ENCODE assay signal across 18 mouse cellular contexts in the genomic region with DNA sequence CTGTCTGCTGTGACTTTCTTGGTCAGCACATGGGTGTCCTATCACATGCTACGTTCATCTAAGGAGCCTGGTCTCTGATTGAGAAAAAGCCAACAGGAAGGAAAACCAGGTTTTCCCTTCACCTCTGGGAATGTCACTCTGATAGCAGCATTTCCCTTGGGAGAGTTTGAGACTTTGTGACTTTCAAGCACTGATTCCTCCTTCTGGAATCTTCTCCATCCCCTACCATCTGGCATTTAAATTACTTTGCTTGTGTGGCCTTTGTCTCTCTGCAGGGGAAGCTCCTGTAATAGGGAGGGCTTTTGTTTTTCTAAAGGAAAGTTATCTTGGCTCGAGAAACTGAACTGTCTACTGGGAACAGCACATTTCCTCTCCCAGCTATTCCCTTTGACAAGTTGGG. TPM values are rescaled to one million over a fixed set of nuclear protein-coding genes. Genes with fewer than 3 reads are reported as not detected.
DNase-seq lines count a peak whose midpoint lies in the region; ATAC-seq and TF ChIP-seq lines count a peak whose summit lies in the region.
"Had no signal": no experiment of that assay in that cellular context is flagged by ENCODE, and none has a peak within 500 bp of the region (broad histone marks: within the 10 kb centered on the region; RNA-seq: fewer than 3 reads in every experiment).

No protein-coding gene starts in this region.

- WGBS in embryonic facial prominence, embryonic 14.5 days = 57% methylated on average over 2 of the region's 2 CpGs
- 70% methylated on average over 2 of the region's 2 CpGs for WGBS in embryonic facial prominence, embryonic 10.5 days
- 44% methylated on average over 2 of the region's 2 CpGs for WGBS in kidney, adult 2 months
- WGBS in kidney, embryonic 15.5 days = 46% methylated on average over 2 of the region's 2 CpGs
- 55% methylated on average over 2 of the region's 2 CpGs for WGBS in heart, embryonic 16.5 days
- WGBS in forebrain, embryonic 11.5 days = 71% methylated on average over 2 of the region's 2 CpGs

- peaks cover 20% of the 10 kb centered on the region for H3K36me3 ChIP-seq in embryonic facial prominence, embryonic 14.5 days (ENCODE audit: control insufficient read depth, insufficient read depth, low read length)
- H3K36me3 ChIP-seq in embryonic facial prominence, embryonic 10.5 days (replicated peaks) = peaks cover 43% of the 10 kb centered on the region
- no peaks in the 10 kb centered on the region; the same call in 1 of the 2 replicates for H3K36me3 ChIP-seq in kidney, adult 2 months (ENCODE audit: control insufficient read depth, insufficient read depth, low read length)
- H3K36me3 ChIP-seq in kidney, embryonic 15.5 days = peaks cover 26% of the 10 kb centered on the region
- H3K36me3 ChIP-seq in heart, embryonic 16.5 days (ENCODE audit: control insufficient read depth, insufficient read depth) = peaks cover 8% of the 10 kb centered on the region; the same call in 1 of the 2 replicates
- peaks cover 5% of the 10 kb centered on the region; the same call in 1 of the 2 replicates for H3K36me3 ChIP-seq in forebrain, embryonic 11.5 days (ENCODE audit: control insufficient read depth, insufficient read depth, low read length)

- no peak overlapping the region for H3K4me2 ChIP-seq in embryonic facial prominence, embryonic 14.5 days (ENCODE audit: low read depth, low read length)
- H3K4me2 ChIP-seq in kidney, embryonic 15.5 days = no peak overlapping the region
- no peak overlapping the region for H3K4me2 ChIP-seq in heart, embryonic 16.5 days (ENCODE audit: low read depth, low read length)
- no peak overlapping the region for H3K4me2 ChIP-seq in forebrain, embryonic 11.5 days (ENCODE audit: low read depth, low read length, severe bottlenecking)
- H3K4me2 ChIP-seq: embryonic facial prominence, embryonic 13.5 days; hindbrain, embryonic 12.5 days; intestine, embryonic 15.5 days; limb, embryonic 12.5 days; stomach, embryonic 15.5 days had no signal

- DNase-seq in embryonic facial prominence, embryonic 14.5 days (ENCODE audit: low spot score) = peak; percentile 5
- DNase-seq in embryonic facial prominence, embryonic 10.5 days (ENCODE audit: low spot score) = no peak
- DNase-seq in kidney, adult 2 months = no peak
- DNase-seq in R1 (ENCODE audit: low read depth, low spot score) = peak; percentile 74
- no peak for DNase-seq in forebrain, embryonic 11.5 days (ENCODE audit: low spot score)
- no peak for DNase-seq in frontal cortex, postnatal 10 days (ENCODE audit: low spot score in 2 of 2)
- DNase-seq: adrenal gland, postnatal 25 days; cerebellum, adult 8-10 months; gastrocnemius, postnatal 25 days; lung, adult 2 months; lung, postnatal 36 days had no signal

- no peaks in the 10 kb centered on the region for H3K27me3 ChIP-seq in embryonic facial prominence, embryonic 14.5 days (replicated peaks; ENCODE audit: control insufficient read depth, insufficient read depth, low read length)
- H3K27me3 ChIP-seq in embryonic facial prominence, embryonic 10.5 days (replicated peaks; ENCODE audit: low read depth, poor library complexity, severe bottlenecking) = no peaks in the 10 kb centered on the region
- H3K27me3 ChIP-seq in kidney, adult 2 months (replicated peaks; ENCODE audit: control insufficient read depth, insufficient read depth, low read length) = no peaks in the 10 kb centered on the region
- H3K27me3 ChIP-seq in kidney, embryonic 15.5 days = no peaks in the 10 kb centered on the region
- no peaks in the 10 kb centered on the region for H3K27me3 ChIP-seq in heart, embryonic 16.5 days (ENCODE audit: control insufficient read depth, insufficient read depth, low read length)
- no peaks in the 10 kb centered on the region for H3K27me3 ChIP-seq in forebrain, embryonic 11.5 days (ENCODE audit: control insufficient read depth, insufficient read depth, low read length)
- H3K27me3 ChIP-seq: embryonic facial prominence, embryonic 13.5 days; hindbrain, embryonic 12.5 days; intestine, embryonic 15.5 days; limb, embryonic 12.5 days; stomach, embryonic 15.5 days had no signal

- H3K9me3 ChIP-seq in embryonic facial prominence, embryonic 14.5 days (ENCODE audit: control insufficient read depth, low read length) = no peaks in the 10 kb centered on the region
- H3K9me3 ChIP-seq in embryonic facial prominence, embryonic 10.5 days = no peaks in the 10 kb centered on the region
- no peaks in the 10 kb centered on the region for H3K9me3 ChIP-seq in kidney, embryonic 15.5 days (replicated peaks)
- no peaks in the 10 kb centered on the region for H3K9me3 ChIP-seq in heart, embryonic 16.5 days (replicated peaks; ENCODE audit: control insufficient read depth, low read length)
- no peaks in the 10 kb centered on the region for H3K9me3 ChIP-seq in forebrain, embryonic 11.5 days (ENCODE audit: control insufficient read depth, low read length)
- H3K9me3 ChIP-seq: embryonic facial prominence, embryonic 13.5 days; hindbrain, embryonic 12.5 days; intestine, embryonic 15.5 days; limb, embryonic 12.5 days; stomach, embryonic 15.5 days had no signal

- H3K27ac ChIP-seq in embryonic facial prominence, embryonic 14.5 days (replicated peaks; ENCODE audit: low read depth, low read length) = no peak overlapping the region
- H3K27ac ChIP-seq in embryonic facial prominence, embryonic 10.5 days (replicated peaks) = no peak overlapping the region
- H3K27ac ChIP-seq in kidney, adult 2 months (ENCODE audit: insufficient read depth, low read depth, low read length) = peak overlapping the region; percentile 48; the same call in 1 of the 2 replicates
- no peak overlapping the region for H3K27ac ChIP-seq in kidney, embryonic 15.5 days
- H3K27ac ChIP-seq in heart, embryonic 16.5 days (ENCODE audit: low read length) = peak overlapping the region; percentile 17; the same call in 1 of the 2 replicates
- no peak overlapping the region for H3K27ac ChIP-seq in forebrain, embryonic 11.5 days (ENCODE audit: low read depth, low read length)
- H3K27ac ChIP-seq: embryonic facial prominence, embryonic 13.5 days; hindbrain, embryonic 12.5 days; intestine, embryonic 15.5 days; limb, embryonic 12.5 days; stomach, embryonic 15.5 days had no signal

- TF ChIP-seq POLR2A in kidney, adult 2 months (IDR thresholded peaks at IDR 0.05; ENCODE audit: low read depth, low read length) = no peak

- H3K9ac ChIP-seq in embryonic facial prominence, embryonic 14.5 days (ENCODE audit: low read depth, low read length) = no peak overlapping the region
- H3K9ac ChIP-seq in kidney, embryonic 15.5 days = no peak overlapping the region
- no peak overlapping the region for H3K9ac ChIP-seq in heart, embryonic 16.5 days (ENCODE audit: low read length)
- H3K9ac ChIP-seq in forebrain, embryonic 11.5 days (ENCODE audit: low read length) = no peak overlapping the region
- H3K9ac ChIP-seq: embryonic facial prominence, embryonic 13.5 days; hindbrain, embryonic 12.5 days; intestine, embryonic 15.5 days; limb, embryonic 12.5 days; stomach, embryonic 15.5 days had no signal

- H3K4me1 ChIP-seq in embryonic facial prominence, embryonic 14.5 days (ENCODE audit: control insufficient read depth, insufficient read depth, low read length) = no peaks in the 10 kb centered on the region
- no peaks in the 10 kb centered on the region for H3K4me1 ChIP-seq in embryonic facial prominence, embryonic 10.5 days
- H3K4me1 ChIP-seq in kidney, adult 2 months (ENCODE audit: control insufficient read depth, insufficient read depth, low read length) = peaks cover 4% of the 10 kb centered on the region; the same call in 1 of the 2 replicates
- no peaks in the 10 kb centered on the region for H3K4me1 ChIP-seq in kidney, embryonic 15.5 days
- peaks cover 3% of the 10 kb centered on the region; the same call in 1 of the 2 replicates for H3K4me1 ChIP-seq in heart, embryonic 16.5 days (ENCODE audit: control insufficient read depth, insufficient read depth, low read length)
- no peaks in the 10 kb centered on the region for H3K4me1 ChIP-seq in forebrain, embryonic 11.5 days (replicated peaks; ENCODE audit: control insufficient read depth, insufficient read depth, low read length)
- H3K4me1 ChIP-seq: embryonic facial prominence, embryonic 13.5 days; hindbrain, embryonic 12.5 days; intestine, embryonic 15.5 days; limb, embryonic 12.5 days; stomach, embryonic 15.5 days had no signal

- TF ChIP-seq CTCF in kidney, adult 2 months (conservative IDR thresholded peaks at IDR 0.05; ENCODE audit: insufficient read depth, insufficient read length, low read depth, low read length) = no peak

- no peak overlapping the region for H3K4me3 ChIP-seq in embryonic facial prominence, embryonic 14.5 days (ENCODE audit: low read depth, low read length)
- H3K4me3 ChIP-seq in embryonic facial prominence, embryonic 10.5 days = no peak overlapping the region
- H3K4me3 ChIP-seq in kidney, adult 2 months (ENCODE audit: insufficient read depth, low read depth, low read length) = no peak overlapping the region
- H3K4me3 ChIP-seq in kidney, embryonic 15.5 days (replicated peaks) = no peak overlapping the region
- no peak overlapping the region for H3K4me3 ChIP-seq in heart, embryonic 16.5 days (ENCODE audit: low read length)
- H3K4me3 ChIP-seq in forebrain, embryonic 11.5 days (ENCODE audit: low read depth, low read length) = no peak overlapping the region
- H3K4me3 ChIP-seq: embryonic facial prominence, embryonic 13.5 days; hindbrain, embryonic 12.5 days; intestine, embryonic 15.5 days; limb, embryonic 12.5 days; stomach, embryonic 15.5 days had no signal

- ATAC-seq in embryonic facial prominence, embryonic 14.5 days (ENCODE audit: low read depth) = no peak
- no peak for ATAC-seq in kidney, embryonic 15.5 days (replicated peaks; ENCODE audit: low FRiP score)
- ATAC-seq in heart, embryonic 16.5 days (replicated peaks; ENCODE audit: extremely low read depth, insufficient read depth, low FRiP score) = 0 out of 2 replicates have a peak, but pooled peaks have one; percentile 41
- no peak for ATAC-seq in forebrain, embryonic 11.5 days (replicated peaks; ENCODE audit: low FRiP score)
- ATAC-seq: intestine, embryonic 15.5 days had no signal

RNA-seq across cellular contexts. Expression of gene Rapsn, which starts 12.3 kb away (rescaled TPM):
- 35.4 and 40.5 TPM in 2 replicates for polyA plus RNA-seq in embryonic facial prominence, embryonic 14.5 days (2014; fragmentation: Nextera tagmentation; extraction: Ambion mirVana)
- polyA plus RNA-seq in embryonic facial prominence, embryonic 10.5 days (2016; fragmentation: Nextera tagmentation; extraction: Ambion mirVana) = 1.2 and 1.9 TPM in 2 replicates
- polyA plus RNA-seq in kidney, adult 2 months (2012; rRNA removed) = 7.0 TPM in 2 replicates
- polyA plus RNA-seq in kidney, embryonic 15.5 days (2015; fragmentation: Nextera tagmentation; extraction: Ambion mirVana) = 2.7 and 3.4 TPM in 2 replicates
- 40.9 and 43.4 TPM in 2 replicates for polyA plus RNA-seq in heart, embryonic 16.5 days (2015; fragmentation: Nextera tagmentation; extraction: Ambion mirVana)
- 3.1 and 5.0 TPM in 2 replicates for polyA plus RNA-seq in forebrain, embryonic 11.5 days (2014; fragmentation: Nextera tagmentation; extraction: Ambion mirVana)

RNA-seq across cellular contexts. Expression of gene Psmc3, which starts 30.7 kb away (rescaled TPM):
- 309 and 320 TPM in 2 replicates for polyA plus RNA-seq in embryonic facial prominence, embryonic 14.5 days (2014; fragmentation: Nextera tagmentation; extraction: Ambion mirVana)
- 371 and 378 TPM in 2 replicates for polyA plus RNA-seq in embryonic facial prominence, embryonic 10.5 days (2016; fragmentation: Nextera tagmentation; extraction: Ambion mirVana)
- 114 and 127 TPM in 2 replicates for polyA plus RNA-seq in kidney, adult 2 months (2012; rRNA removed)
- polyA plus RNA-seq in kidney, embryonic 15.5 days (2015; fragmentation: Nextera tagmentation; extraction: Ambion mirVana) = 307 and 315 TPM in 2 replicates
- polyA plus RNA-seq in heart, embryonic 16.5 days (2015; fragmentation: Nextera tagmentation; extraction: Ambion mirVana) = 239 and 255 TPM in 2 replicates
- polyA plus RNA-seq in forebrain, embryonic 11.5 days (2014; fragmentation: Nextera tagmentation; extraction: Ambion mirVana) = 354 and 371 TPM in 2 replicates

RNA-seq across cellular contexts. Expression of gene Slc39a13, which starts 47.1 kb away (rescaled TPM):
- polyA plus RNA-seq in embryonic facial prominence, embryonic 14.5 days (2014; fragmentation: Nextera tagmentation; extraction: Ambion mirVana) = 62.1 and 64.8 TPM in 2 replicates
- polyA plus RNA-seq in embryonic facial prominence, embryonic 10.5 days (2016; fragmentation: Nextera tagmentation; extraction: Ambion mirVana) = 20.3 and 24.2 TPM in 2 replicates
- polyA plus RNA-seq in kidney, adult 2 months (2012; rRNA removed) = 87.2 and 103 TPM in 2 replicates
- polyA plus RNA-seq in kidney, embryonic 15.5 days (2015; fragmentation: Nextera tagmentation; extraction: Ambion mirVana) = 41.2 and 48.5 TPM in 2 replicates
- polyA plus RNA-seq in heart, embryonic 16.5 days (2015; fragmentation: Nextera tagmentation; extraction: Ambion mirVana) = 56.9 and 61.3 TPM in 2 replicates
- 23.3 and 23.6 TPM in 2 replicates for polyA plus RNA-seq in forebrain, embryonic 11.5 days (2014; fragmentation: Nextera tagmentation; extraction: Ambion mirVana)

RNA-seq across cellular contexts. Expression of gene Spi1, which starts 59.1 kb away (rescaled TPM):
- polyA plus RNA-seq in embryonic facial prominence, embryonic 14.5 days (2014; fragmentation: Nextera tagmentation; extraction: Ambion mirVana) = 10.2 and 10.6 TPM in 2 replicates
- polyA plus RNA-seq in embryonic facial prominence, embryonic 10.5 days (2016; fragmentation: Nextera tagmentation; extraction: Ambion mirVana) = 2.3 and 2.8 TPM in 2 replicates
- polyA plus RNA-seq in kidney, adult 2 months (2012; rRNA removed) = 12.9 and 17.4 TPM in 2 replicates
- 4.7 and 5.4 TPM in 2 replicates for polyA plus RNA-seq in kidney, embryonic 15.5 days (2015; fragmentation: Nextera tagmentation; extraction: Ambion mirVana)
- 3.6 and 5.2 TPM in 2 replicates for polyA plus RNA-seq in heart, embryonic 16.5 days (2015; fragmentation: Nextera tagmentation; extraction: Ambion mirVana)
- polyA plus RNA-seq in forebrain, embryonic 11.5 days (2014; fragmentation: Nextera tagmentation; extraction: Ambion mirVana) = 2.2 and 4.9 TPM in 2 replicates

Comparison
In these comparisons a context has a peak if more than half of its experiments do, and no peak if none do; other contexts are left out.
1. DNase-seq: peak in embryonic facial prominence, embryonic 14.5 days (single experiment) and R1 (single experiment); none in embryonic facial prominence, embryonic 10.5 days (single experiment), kidney, adult 2 months (single experiment), forebrain, embryonic 11.5 days (single experiment) and frontal cortex, postnatal 10 days (0 of 2).
2. H3K27ac ChIP-seq: peak in kidney, adult 2 months (single experiment) and heart, embryonic 16.5 days (single experiment); none in embryonic facial prominence, embryonic 14.5 days (single experiment), embryonic facial prominence, embryonic 10.5 days (single experiment), kidney, embryonic 15.5 days (single experiment) and forebrain, embryonic 11.5 days (single experiment).